Mouse (Mus musculus) embryonic fibroblast, embryonic 13.5 days (primary cell): ENCODE measurements around the gene Bmi1.

Experiments used
- CTCF ChIP-seq: IDR thresholded peaks from 2 replicates; pipeline ENCODE4 v1.5.1; 2011; ENCODE audit warnings: mild to moderate bottlenecking, control low read depth, low read length, moderate library complexity, borderline replicate concordance; ENCODE audit not compliant: insufficient read depth
- POLR2A ChIP-seq: IDR thresholded peaks from 2 replicates; pipeline ENCODE4 v1.6.1; 2011; ENCODE audit warnings: low read depth, mild to moderate bottlenecking, control low read depth, low read length, moderate library complexity

- TF ChIP-seq POLR2A, result no peak
- TF ChIP-seq CTCF, result no peak
Measured at GRCm38 (mm10) chr2:18635052-18635451, 41.8 kb upstream of the Bmi1 start.
